Mouse (Mus musculus): Measurements from ENCODE around the gene Dag1. TPM values are rescaled to one million over a fixed set of nuclear protein-coding genes. Genes with fewer than 3 reads are reported as not detected.
A peak's percentile ranks its signal among the peaks of the same experiment; 100 is the strongest.

Dag1 gene
- 15.5 and 17.2 TPM in 2 replicates for polyA plus RNA-seq (2012; rRNA removed)

GRCm38 (mm10) chr9:108263690-108264190 is at the start of gene Dag1:
Gene Dag1 (minus strand): TSS chr9:108263958.
- Histone ChIP-seq H3K4me3 (ENCODE audit: extremely low read depth, insufficient read depth, insufficient read length) (peak within 1 kb of the TSS; percentile 70), H3K27me3 (ENCODE audit: control insufficient read depth, insufficient read depth, low read length) (no peaks in the 10 kb centered on the region), H3K27ac (ENCODE audit: insufficient read depth, low read length) (peak within 1 kb of the TSS; percentile 69), H3K36me3 (ENCODE audit: control insufficient read depth, insufficient read depth, low read length) (no peaks in the 10 kb centered on the region), H3K4me1 (ENCODE audit: control insufficient read depth, insufficient read depth, insufficient read length) (peaks cover 7% of the 10 kb centered on the region)
- peak; percentile 17 for TF ChIP-seq POLR2A (IDR thresholded peaks at IDR 0.05; ENCODE audit: low read depth, low read length)
- TF ChIP-seq CTCF (IDR thresholded peaks at IDR 0.05; ENCODE audit: extremely low read depth, insufficient read depth, insufficient read length, insufficient replicate concordance): no peak
- DNase-seq (ENCODE audit: low read depth in 1 of 2, low spot score in 2 of 2): peak; percentile 85 to 97
- under 1% methylated on average over 68 of the region's 71 CpGs for WGBS

- Histone ChIP-seq H3K27ac (ENCODE audit: insufficient read depth, low read length) (no peak overlapping the region), H3K4me1 (ENCODE audit: control insufficient read depth, insufficient read depth, insufficient read length) (peaks cover 7% of the 10 kb centered on the region; the same call in 1 of the 2 replicates), H3K4me3 (ENCODE audit: extremely low read depth, insufficient read depth, insufficient read length) (peak overlapping the region; percentile 93), H3K36me3 (ENCODE audit: control insufficient read depth, insufficient read depth, low read length) (peaks cover 6% of the 10 kb centered on the region), H3K27me3 (ENCODE audit: control insufficient read depth, insufficient read depth, low read length) (no peaks in the 10 kb centered on the region)
- DNase-seq (ENCODE audit: low read depth in 1 of 2, low spot score in 2 of 2): no peak
- WGBS: 49% methylated on average over 2 of the region's 2 CpGs
- TF ChIP-seq CTCF (IDR thresholded peaks at IDR 0.05; ENCODE audit: extremely low read depth, insufficient read depth, insufficient read length, insufficient replicate concordance): no peak
- TF ChIP-seq POLR2A (IDR thresholded peaks at IDR 0.05; ENCODE audit: low read depth, low read length): no peak
Measured at GRCm38 (mm10) chr9:108308141-108308540, 44.4 kb upstream of the Dag1 start.

GRCm38 (mm10) chr9:108307021-108307807 is 43.5 kb upstream of the Dag1 start:
- Histone ChIP-seq H3K4me3 (ENCODE audit: extremely low read depth, insufficient read depth, insufficient read length) (peak overlapping the region; percentile 93), H3K27me3 (ENCODE audit: control insufficient read depth, insufficient read depth, low read length) (no peaks in the 10 kb centered on the region), H3K4me1 (ENCODE audit: control insufficient read depth, insufficient read depth, insufficient read length) (peaks cover 7% of the 10 kb centered on the region; the same call in 1 of the 2 replicates), H3K27ac (ENCODE audit: insufficient read depth, low read length) (peak overlapping the region; percentile 90), H3K36me3 (ENCODE audit: control insufficient read depth, insufficient read depth, low read length) (peaks cover 8% of the 10 kb centered on the region)
- DNase-seq (ENCODE audit: low read depth in 1 of 2, low spot score in 2 of 2): peak in 1 of 2 experiments; percentile 42
- TF ChIP-seq CTCF (IDR thresholded peaks at IDR 0.05; ENCODE audit: extremely low read depth, insufficient read depth, insufficient read length, insufficient replicate concordance) (no peak), POLR2A (IDR thresholded peaks at IDR 0.05; ENCODE audit: low read depth, low read length) (no peak)
- 2% methylated on average over 12 of the region's 12 CpGs for WGBS

GRCm38 (mm10) chr9:108306571-108306980 is 42.8 kb upstream of the Dag1 start:
- no peaks in the 10 kb centered on the region for H3K27me3 ChIP-seq (ENCODE audit: control insufficient read depth, insufficient read depth, low read length)
- peak overlapping the region; percentile 93 for H3K4me3 ChIP-seq (ENCODE audit: extremely low read depth, insufficient read depth, insufficient read length)
- under 1% methylated on average over 44 of the region's 51 CpGs for WGBS
- TF ChIP-seq POLR2A (IDR thresholded peaks at IDR 0.05; ENCODE audit: low read depth, low read length): no peak; the same call in 1 of the 2 replicates
- TF ChIP-seq CTCF (IDR thresholded peaks at IDR 0.05; ENCODE audit: extremely low read depth, insufficient read depth, insufficient read length, insufficient replicate concordance): no peak
- H3K27ac ChIP-seq (ENCODE audit: insufficient read depth, low read length): peak overlapping the region; percentile 100
- H3K36me3 ChIP-seq (ENCODE audit: control insufficient read depth, insufficient read depth, low read length): peaks cover 8% of the 10 kb centered on the region
- peaks cover 7% of the 10 kb centered on the region; the same call in 1 of the 2 replicates for H3K4me1 ChIP-seq (ENCODE audit: control insufficient read depth, insufficient read depth, insufficient read length)
- DNase-seq (ENCODE audit: low read depth in 1 of 2, low spot score in 2 of 2): peak; percentile 68 to 87

GRCm38 (mm10) chr9:108305629-108306520 is 42.1 kb upstream of the Dag1 start, which contains the start of the genes Rhoa and Tcta:
Gene Rhoa (plus strand): TSS chr9:108306129.
Gene Tcta (minus strand): TSS chr9:108306160.
- Histone ChIP-seq H3K36me3 (ENCODE audit: control insufficient read depth, insufficient read depth, low read length) (peaks cover 8% of the 10 kb centered on the region), H3K27me3 (ENCODE audit: control insufficient read depth, insufficient read depth, low read length) (no peaks in the 10 kb centered on the region), H3K4me3 (ENCODE audit: extremely low read depth, insufficient read depth, insufficient read length) (peak within 1 kb of the TSS; percentile 93), H3K27ac (ENCODE audit: insufficient read depth, low read length) (peak within 1 kb of the TSS; percentile 100), H3K4me1 (ENCODE audit: control insufficient read depth, insufficient read depth, insufficient read length) (peaks cover 3% of the 10 kb centered on the region; the same call in 1 of the 2 replicates)
- TF ChIP-seq POLR2A (IDR thresholded peaks at IDR 0.05; ENCODE audit: low read depth, low read length): peak; percentile 93
- TF ChIP-seq CTCF (IDR thresholded peaks at IDR 0.05; ENCODE audit: extremely low read depth, insufficient read depth, insufficient read length, insufficient replicate concordance): no peak
- under 1% methylated on average over 81 of the region's 81 CpGs for WGBS
- DNase-seq (ENCODE audit: low read depth in 1 of 2, low spot score in 2 of 2): peak; percentile 97 to 100

GRCm38 (mm10) chr9:108305170-108305569 is 41.4 kb upstream of the Dag1 start:
- Histone ChIP-seq H3K36me3 (ENCODE audit: control insufficient read depth, insufficient read depth, low read length) (peaks cover 7% of the 10 kb centered on the region), H3K4me3 (ENCODE audit: extremely low read depth, insufficient read depth, insufficient read length) (peak overlapping the region; percentile 89; the same call in 1 of the 2 replicates), H3K4me1 (ENCODE audit: control insufficient read depth, insufficient read depth, insufficient read length) (peaks cover 2% of the 10 kb centered on the region; the same call in 1 of the 2 replicates), H3K27me3 (ENCODE audit: control insufficient read depth, insufficient read depth, low read length) (no peaks in the 10 kb centered on the region), H3K27ac (ENCODE audit: insufficient read depth, low read length) (peak overlapping the region; percentile 91)
- 0% methylated on average over 1 of the region's 1 CpGs for WGBS
- TF ChIP-seq CTCF (IDR thresholded peaks at IDR 0.05; ENCODE audit: extremely low read depth, insufficient read depth, insufficient read length, insufficient replicate concordance) (no peak), POLR2A (IDR thresholded peaks at IDR 0.05; ENCODE audit: low read depth, low read length) (no peak)
- peak in 1 of 2 experiments; percentile 11 for DNase-seq (ENCODE audit: low read depth in 1 of 2, low spot score in 2 of 2)

All from spleen, adult 2 months (tissue).